Mouse (Mus musculus) adrenal gland, adult 8-10 months (tissue): ENCODE results near the gene Snx13. TPM values are rescaled to one million over a fixed set of nuclear protein-coding genes. Genes with fewer than 3 reads are reported as not detected.
A peak's percentile ranks its signal among the peaks of the same experiment; 100 is the strongest.

Experiments used
- DNase-seq: peaks from one replicate; pipeline ENCODE4 v3.0.0; 2022
- microRNA-seq, 2 experiments: library from miRNA; unstranded; fragments of <30 nt; microRNA quantifications; one replicate each; pipeline ENCODE4 v1.2.0; 2022
- total RNA-seq, 4 experiments: library from RNA; stranded (reverse); gene quantifications; 2 replicates each; pipeline ENCODE4 v1.2.4; 2022

Gene Snx13
- total RNA-seq, 4 experiments from 2014 or later = 34.7 to 48.5 (median 43.9) TPM

GRCm38 (mm10) chr12:35191698-35192425, 144.9 kb downstream of the Snx13 start:
- peak; percentile 28 for DNase-seq

- DNase-seq = no peak
Measured at GRCm38 (mm10) chr12:35192426-35192769, 145.4 kb downstream of the Snx13 start.

Small RNA genes lying within 50 kb of the gene (microRNA-seq; reads per million reads assigned to microRNA genes)
- gene Mir680-3 = 0 reads per million in 2 experiments

Other genes with a start within 250 kb of the Snx13 start
- gene Hdac9, start 130.1 kb upstream of the Snx13 start, total RNA-seq = 1 to 10 TPM in 3 of 4 experiments, under 1 TPM in 1; 0.96 to 2.8 (median 1.9) TPM
- not detected for gene Prps1l1, start 62.4 kb upstream of the Snx13 start, total RNA-seq